Mouse (Mus musculus): ENCODE results near the gene Pdzd2.

GRCm38 (mm10) chr15:12582471-12582870 is 157.3 kb downstream of the Pdzd2 start:
- TF ChIP-seq CTCF (IDR thresholded peaks at IDR 0.05; ENCODE audit: borderline replicate concordance, insufficient read depth, low read length) = no peak
- TF ChIP-seq POLR2A (IDR thresholded peaks at IDR 0.05; ENCODE audit: low read depth, low read length) = no peak

Data from embryonic fibroblast, embryonic 13.5 days (primary cell).